In genomic region chr13:119600166-119600565, GRCm38 (mm10) we compare ENCODE assay signal across 9 mouse cellular contexts. TPM values are rescaled to one million over a fixed set of nuclear protein-coding genes. Genes with fewer than 3 reads are reported as not detected.
DNase-seq lines count a peak whose midpoint lies in the region; ATAC-seq and TF ChIP-seq lines count a peak whose summit lies in the region.
"Not testable (repeated sequence)": the region's sequence is repeated elsewhere in the genome, so short reads cannot be mapped to it uniquely, and the experiment has no call there.
"Had no signal": no experiment of that assay in that cellular context is flagged by ENCODE, and none has a peak within 500 bp of the region (broad histone marks: within the 10 kb centered on the region; RNA-seq: fewer than 3 reads in every experiment).

No protein-coding gene starts in this region.

- H3K36me3 ChIP-seq in limb, embryonic 15.5 days; midbrain, postnatal 0 days (ENCODE audit: insufficient read depth, low read length): not testable (repeated sequence)

- H3K4me1 ChIP-seq in limb, embryonic 15.5 days; midbrain, postnatal 0 days (ENCODE audit: insufficient read depth, low read length): not testable (repeated sequence)

- H3K9ac ChIP-seq in limb, embryonic 15.5 days; midbrain, postnatal 0 days (replicated peaks; ENCODE audit: low read length, poor library complexity, severe bottlenecking): not testable (repeated sequence)

- peaks cover 24% of the 10 kb centered on the region for H3K9me3 ChIP-seq in limb, embryonic 15.5 days
- H3K9me3 ChIP-seq in midbrain, postnatal 0 days (ENCODE audit: low read length), result not testable (repeated sequence)

- H3K4me3 ChIP-seq in gastrocnemius, adult 2 months; limb, embryonic 15.5 days; midbrain, postnatal 0 days (ENCODE audit: low read depth, low read length): not testable (repeated sequence)

- H3K4me2 ChIP-seq in limb, embryonic 15.5 days; midbrain, postnatal 0 days (ENCODE audit: low read depth, low read length, poor library complexity, severe bottlenecking): not testable (repeated sequence)

- intact Hi-C loops in gastrocnemius, adult 2 months (cut with DNase I), result not testable (repeated sequence)

- not testable (repeated sequence) for H3K27ac ChIP-seq in gastrocnemius, adult 2 months; limb, embryonic 15.5 days; midbrain, postnatal 0 days (ENCODE audit: low read depth, low read length)

- H3K27me3 ChIP-seq in limb, embryonic 15.5 days; midbrain, postnatal 0 days (ENCODE audit: insufficient read depth, low read length): not testable (repeated sequence)

- DNase-seq in NIH3T3 (ENCODE audit: low read depth), result peak; percentile 68
- DNase-seq in cerebellum, postnatal 10 days, result peak; percentile 41 to 44
- DNase-seq in gastrocnemius, adult 2 months, result peak; percentile 29
- DNase-seq in induced T-regulatory cell, adult 2 months (ENCODE audit: low read depth), result peak; percentile 72
- DNase-seq in midbrain, postnatal 0 days (ENCODE audit: low spot score), result peak; percentile 89
- peak; percentile 65 for DNase-seq in skeletal muscle tissue, adult 2 months (ENCODE audit: low read depth, low spot score)
- DNase-seq in urinary bladder, postnatal 14 days (ENCODE audit: low spot score), result peak; percentile 64

- 0 out of 2 replicates have a peak, but pooled peaks have one; percentile 48 for ATAC-seq in limb, embryonic 15.5 days (ENCODE audit: insufficient number of reproducible peaks, low FRiP score, low TSS enrichment, low read depth)
- ATAC-seq in midbrain, postnatal 0 days (ENCODE audit: low FRiP score), result not testable (repeated sequence)

- not testable (repeated sequence) for TF ChIP-seq CTCF in gastrocnemius, adult 2 months (IDR thresholded peaks at IDR 0.05); midbrain, postnatal 0 days (IDR thresholded peaks at IDR 0.05)

RNA-seq across cellular contexts. Expression of gene Ccl28, which starts 23.5 kb away (rescaled TPM):
- total RNA-seq in gastrocnemius, adult 2 months (2021), result 1 to 10 TPM in 1 of 2 experiments, under 1 TPM in 1; 0.61 to 1.9 TPM
- polyA plus RNA-seq in limb, embryonic 15.5 days (2015; fragmentation: Nextera tagmentation; extraction: Ambion mirVana), result 0.12 TPM in 1 of 2 replicates, not detected in the other
- 2.9 and 3.4 TPM in 2 replicates for total RNA-seq in midbrain, postnatal 0 days (2014; rRNA removed)
- polyA plus RNA-seq in midbrain, postnatal 0 days (2015; fragmentation: Nextera tagmentation; extraction: Ambion mirVana), result 0.34 and 0.41 TPM in 2 replicates
- polyA plus RNA-seq: heart, embryonic 16.5 days had no signal

Comparison
In these comparisons a context has a peak if more than half of its experiments do, and no peak if none do; other contexts are left out.
1. DNase-seq: peak in every context shown above with its lines; median percentile 89 in midbrain, postnatal 0 days; 72 in induced T-regulatory cell, adult 2 months; 68 in NIH3T3; 65 in skeletal muscle tissue, adult 2 months; 64 in urinary bladder, postnatal 14 days; 42 in cerebellum, postnatal 10 days; 29 in gastrocnemius, adult 2 months.